In the genomic region with DNA sequence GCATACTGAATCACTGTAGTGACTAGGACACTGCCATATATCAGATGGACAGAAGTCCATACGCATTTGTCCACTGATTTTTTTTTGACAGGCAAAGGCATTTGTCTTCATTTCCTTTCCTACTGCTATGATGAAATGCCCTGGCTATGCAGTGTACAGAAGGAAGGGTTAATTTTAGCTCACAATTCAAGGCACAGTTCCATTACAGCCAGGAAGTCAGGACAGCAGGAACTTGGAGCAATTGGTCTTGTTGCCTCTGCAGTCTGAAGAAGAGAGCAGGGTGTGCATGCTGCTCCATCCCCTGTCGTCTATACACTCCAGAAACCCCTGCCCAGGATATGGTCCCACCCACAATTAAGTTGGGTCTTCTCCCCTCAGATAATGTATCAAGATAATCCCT, we compare ENCODE assay signal across 29 mouse cellular contexts. TPM values are rescaled to one million over a fixed set of nuclear protein-coding genes. Genes with fewer than 3 reads are reported as not detected.
"Had no signal": no experiment of that assay in that cellular context is flagged by ENCODE, and none has a peak within 500 bp of the region (broad histone marks: within the 10 kb centered on the region; RNA-seq: fewer than 3 reads in every experiment).

No protein-coding gene starts in this region.

- H3K4me2 ChIP-seq: forebrain, embryonic 15.5 days; heart, embryonic 13.5 days; heart, embryonic 15.5 days; hindbrain, embryonic 13.5 days; hindbrain, embryonic 15.5 days; kidney, embryonic 15.5 days; limb, embryonic 13.5 days; limb, embryonic 15.5 days had no signal

- H3K4me1 ChIP-seq: forebrain, embryonic 15.5 days; heart, embryonic 10.5 days; heart, embryonic 15.5 days; hindbrain, embryonic 13.5 days; hindbrain, embryonic 15.5 days; kidney, embryonic 15.5 days; limb, embryonic 13.5 days; limb, embryonic 15.5 days had no signal

- H3K4me3 ChIP-seq: forebrain, embryonic 15.5 days; heart, embryonic 10.5 days; heart, embryonic 13.5 days; heart, embryonic 15.5 days; hindbrain, embryonic 13.5 days; hindbrain, embryonic 15.5 days; kidney, embryonic 15.5 days; limb, embryonic 13.5 days; limb, embryonic 15.5 days had no signal

- H3K9ac ChIP-seq: forebrain, embryonic 15.5 days; forebrain, postnatal 0 days; heart, embryonic 13.5 days; heart, embryonic 15.5 days; hindbrain, embryonic 13.5 days; hindbrain, embryonic 15.5 days; kidney, embryonic 15.5 days; limb, embryonic 13.5 days; limb, embryonic 15.5 days had no signal

- H3K27ac ChIP-seq: forebrain, embryonic 15.5 days; heart, embryonic 10.5 days; heart, embryonic 13.5 days; heart, embryonic 15.5 days; hindbrain, embryonic 13.5 days; hindbrain, embryonic 15.5 days; hindbrain, postnatal 0 days; kidney, embryonic 15.5 days; limb, embryonic 13.5 days; limb, embryonic 15.5 days had no signal

- ATAC-seq: forebrain, embryonic 15.5 days; forebrain, postnatal 0 days; hindbrain, postnatal 0 days; intestine, embryonic 16.5 days had no signal

- H3K27me3 ChIP-seq: forebrain, embryonic 15.5 days; heart, embryonic 13.5 days; heart, embryonic 15.5 days; hindbrain, embryonic 13.5 days; hindbrain, embryonic 15.5 days; kidney, embryonic 15.5 days; limb, embryonic 13.5 days; limb, embryonic 15.5 days had no signal

- DNase-seq: forebrain, postnatal 0 days; gastrocnemius, postnatal 14 days; gastrocnemius, postnatal 36 days; heart, adult 18-20 months; kidney, adult 11 months; kidney, adult 2 months; kidney, adult 9 months; kidney, postnatal 10 days; kidney, postnatal 36 days; layer of hippocampus, adult 9-11 months; layer of hippocampus, postnatal 36 days; left cerebral cortex, postnatal 4 days had no signal

- H3K9me3 ChIP-seq: forebrain, embryonic 15.5 days; heart, embryonic 10.5 days; heart, embryonic 13.5 days; heart, embryonic 15.5 days; hindbrain, embryonic 13.5 days; hindbrain, embryonic 15.5 days; kidney, embryonic 15.5 days; limb, embryonic 15.5 days had no signal

RNA-seq across cellular contexts. Expression of gene Vinac1, which starts 31.2 kb away (rescaled TPM):
- total RNA-seq: gastrocnemius, adult 18-20 months; gastrocnemius, adult 8-10 months; gastrocnemius, postnatal 36 days; heart, adult 18-20 months; heart, postnatal 10 days; heart, postnatal 25 days; hematopoietic stem cell, adult 5-6 weeks had no signal
- polyA plus RNA-seq: limb, embryonic 11.5 days had no signal
